Mouse (Mus musculus): ENCODE measurements at regions not wholly inside any gene's neighbourhood (a gene's known extent, or its start where the extent isn't known, plus 50 kb on each side); places are given as distances from the start of the nearest gene placed in this dataset.
"Not testable (repeated sequence)": the region's sequence is repeated elsewhere in the genome, so short reads cannot be mapped to it uniquely, and the experiment has no call there.

DNA sequence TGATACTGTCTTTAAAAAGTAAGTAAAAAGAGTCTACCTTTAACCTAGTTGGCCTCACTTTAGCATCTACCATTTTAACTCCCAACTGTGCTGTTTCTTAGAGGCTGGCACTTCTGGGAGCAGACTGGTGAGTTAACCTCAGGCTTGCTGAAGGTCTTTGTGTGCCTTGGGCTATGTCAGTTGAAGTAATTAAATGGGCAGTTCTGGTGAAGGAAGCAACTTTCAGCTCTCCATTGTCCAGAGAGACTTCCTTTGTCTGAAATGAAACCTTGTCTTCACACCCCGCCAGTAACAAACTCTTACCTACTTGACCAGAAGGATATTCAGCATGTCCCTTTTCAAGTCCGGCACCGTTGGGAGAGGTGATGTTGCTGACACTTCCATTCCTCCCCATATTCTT lies 55.5 kb downstream of the Zfp281 start:
- DNase-seq (ENCODE audit: low spot score in 2 of 2), result no peak

DNA sequence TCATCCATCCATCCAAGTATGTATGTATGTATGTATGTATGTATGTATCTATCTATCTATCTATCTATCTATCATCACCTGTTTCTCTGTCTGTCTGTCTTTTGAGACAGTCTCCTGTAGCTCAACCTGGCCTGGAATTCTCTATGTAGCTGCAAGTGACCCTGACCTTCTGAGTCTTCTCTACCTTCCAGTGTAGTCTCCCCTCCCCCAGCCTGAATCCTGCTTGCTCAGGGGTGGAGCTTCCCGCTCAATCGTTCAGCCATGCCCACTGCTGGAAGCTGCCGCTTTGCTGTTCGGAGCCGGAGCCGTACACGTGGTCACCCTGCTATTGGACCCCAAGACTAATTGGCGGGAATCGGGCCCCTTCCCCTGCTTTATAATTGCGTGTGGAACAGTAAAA lies 57.6 kb downstream of the Zfp281 start:
- not testable (repeated sequence) for DNase-seq (ENCODE audit: low spot score in 2 of 2)

DNA sequence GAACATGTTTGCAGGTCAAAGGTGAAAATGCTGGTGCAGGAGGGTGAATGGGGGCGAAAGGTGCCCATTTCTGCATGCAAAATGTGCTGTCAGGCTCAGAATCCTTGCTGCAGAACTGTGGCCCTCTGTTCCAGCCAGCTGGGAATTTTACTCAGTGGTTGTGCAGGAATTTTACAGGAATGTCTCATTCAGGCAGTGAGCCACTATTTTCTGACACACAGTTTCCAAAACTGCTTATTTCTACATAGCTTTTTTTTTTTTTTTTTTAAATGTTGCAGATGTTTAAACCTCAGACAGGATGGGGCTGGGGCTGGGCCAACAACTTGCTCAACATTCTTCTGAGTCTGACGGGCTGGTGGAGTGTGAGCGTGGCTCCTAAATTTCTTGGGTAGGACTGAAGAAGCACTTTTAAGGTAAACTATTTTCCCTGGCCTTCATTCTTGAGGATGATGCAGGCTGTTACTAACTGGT lies 58.4 kb downstream of the Zfp281 start:
- no peak for DNase-seq (ENCODE audit: low spot score in 2 of 2)

DNA sequence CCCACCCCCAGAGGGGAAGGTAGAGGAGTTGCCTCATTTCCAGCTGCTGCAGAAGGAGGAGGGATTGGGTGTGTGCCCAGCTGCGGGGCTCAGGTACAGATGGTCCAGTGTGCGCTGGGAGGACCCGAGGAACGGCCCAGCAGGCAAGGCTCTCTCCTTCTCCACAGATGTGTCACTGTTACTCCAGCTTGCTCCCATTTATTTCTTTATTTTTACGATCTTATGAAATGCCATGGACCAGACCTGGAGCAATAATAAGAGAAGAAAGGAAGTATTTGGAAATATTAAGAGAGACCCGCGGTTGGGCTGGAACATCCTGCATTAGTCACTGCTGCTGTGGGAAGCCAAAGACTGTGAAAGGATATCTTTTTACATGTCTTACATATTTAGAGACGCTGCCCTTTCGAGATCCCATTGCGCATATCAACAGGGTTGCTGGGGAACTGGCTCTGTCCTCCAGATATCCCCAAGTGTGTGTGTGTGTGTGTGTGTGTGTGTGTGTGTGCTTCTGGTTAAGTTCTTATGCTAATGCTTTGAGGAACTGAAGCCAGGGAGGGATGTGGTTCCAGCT lies 58.9 kb downstream of the Zfp281 start:
- no peak for DNase-seq (ENCODE audit: low spot score in 2 of 2)

DNA sequence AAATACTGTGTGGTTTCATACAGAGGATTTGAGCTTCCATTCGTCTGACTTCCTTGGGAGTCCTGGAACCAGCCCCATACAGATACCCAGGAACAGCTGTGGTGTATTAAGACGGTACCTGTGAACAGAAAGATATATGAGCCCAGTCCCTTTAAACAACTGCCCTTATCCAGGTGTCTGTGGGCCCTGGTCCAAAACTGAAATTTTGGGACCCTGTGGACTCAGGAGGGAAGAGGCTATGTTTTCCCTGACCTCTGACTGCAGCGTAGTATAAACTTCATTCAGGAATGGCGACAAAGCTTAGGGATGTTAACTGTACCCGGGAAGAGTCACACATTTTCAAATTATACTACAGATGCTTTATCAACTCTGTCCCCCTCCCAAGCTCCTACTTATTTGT lies 59.8 kb downstream of the Zfp281 start:
- no peak for DNase-seq (ENCODE audit: low spot score in 2 of 2)

DNA sequence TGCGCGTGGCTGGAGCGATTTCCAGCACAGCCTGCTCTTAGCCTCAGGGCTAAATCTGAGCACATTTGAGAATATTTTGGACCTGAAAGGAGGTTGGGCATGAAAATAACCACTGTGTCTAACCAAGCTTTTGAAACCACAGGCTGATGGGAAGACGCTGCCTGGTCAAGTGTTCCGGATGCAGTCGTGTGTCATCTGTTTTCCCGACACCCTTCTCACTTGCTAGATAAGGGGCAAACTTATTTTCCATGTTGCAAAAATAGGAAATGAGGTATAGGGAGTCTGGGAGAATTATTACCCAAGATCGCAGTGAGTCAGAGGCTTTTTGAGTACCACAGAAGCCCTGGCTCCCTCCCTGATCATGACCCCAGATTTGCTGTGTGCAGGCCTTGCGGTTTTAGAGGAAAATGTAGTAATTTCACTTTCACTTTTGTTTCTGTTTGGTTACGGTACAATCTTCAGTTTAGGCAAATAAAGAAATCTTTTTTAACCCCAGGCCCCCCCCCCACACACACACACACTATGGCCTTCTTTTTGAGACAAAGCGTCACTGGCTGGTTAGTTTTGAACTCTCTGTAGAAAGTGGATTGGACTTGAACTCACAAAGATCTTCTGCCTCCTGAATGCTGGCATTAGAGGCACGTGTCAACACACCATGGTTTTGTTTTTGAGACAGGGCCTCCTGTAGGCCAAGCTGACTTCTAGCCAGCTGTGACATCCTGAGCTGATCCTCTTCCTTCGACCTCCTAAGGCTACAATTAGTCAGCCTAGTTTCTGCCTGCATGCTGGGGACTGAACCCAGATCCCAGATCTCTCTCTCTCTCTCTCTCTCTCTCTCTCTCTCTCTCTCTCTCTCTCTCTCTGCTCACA lies 60.7 kb downstream of the Zfp281 start:
- DNase-seq (ENCODE audit: low spot score in 2 of 2), result no peak

DNA sequence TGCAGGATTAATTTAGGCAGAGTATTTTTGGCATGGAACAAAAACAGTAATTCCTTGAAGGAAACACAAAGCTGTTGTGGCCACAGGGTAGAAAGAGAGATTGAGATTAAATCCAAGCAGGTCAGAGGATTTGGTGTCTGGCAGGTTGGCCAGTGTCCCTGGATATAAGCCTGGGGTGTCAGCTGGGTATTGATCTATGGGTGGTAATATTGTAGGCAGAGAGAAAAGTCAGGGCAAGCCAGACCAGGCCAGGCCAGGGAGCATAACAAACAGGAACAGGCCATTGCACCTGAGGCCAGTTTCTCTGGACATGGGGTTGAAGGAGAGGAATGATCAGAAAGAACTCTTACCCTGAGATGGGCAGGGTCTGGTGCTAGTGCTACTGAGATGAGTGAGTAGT lies 61.8 kb downstream of the Zfp281 start:
- DNase-seq (ENCODE audit: low spot score in 2 of 2), result no peak

DNA sequence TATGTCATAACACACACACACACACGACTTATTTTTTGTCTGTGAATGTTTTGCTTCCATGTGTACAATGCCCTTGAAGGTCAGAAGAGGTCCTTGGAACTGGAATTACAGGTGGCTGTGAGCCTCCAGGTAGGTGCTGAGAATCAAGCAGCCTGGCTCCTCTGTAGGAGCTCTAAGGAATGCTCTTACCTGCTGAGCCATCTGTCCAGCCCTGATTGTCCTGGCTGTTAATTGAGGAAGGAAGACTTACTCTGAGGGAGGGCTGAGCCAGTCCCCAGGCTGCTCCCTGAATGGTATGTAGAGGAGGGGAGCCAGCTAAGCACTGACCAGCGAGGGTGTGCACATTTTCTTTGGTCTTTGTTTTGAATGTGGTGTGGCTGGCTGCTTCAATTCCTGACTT lies 65.4 kb downstream of the Zfp281 start:
- DNase-seq (ENCODE audit: low spot score in 2 of 2), result no peak

DNA sequence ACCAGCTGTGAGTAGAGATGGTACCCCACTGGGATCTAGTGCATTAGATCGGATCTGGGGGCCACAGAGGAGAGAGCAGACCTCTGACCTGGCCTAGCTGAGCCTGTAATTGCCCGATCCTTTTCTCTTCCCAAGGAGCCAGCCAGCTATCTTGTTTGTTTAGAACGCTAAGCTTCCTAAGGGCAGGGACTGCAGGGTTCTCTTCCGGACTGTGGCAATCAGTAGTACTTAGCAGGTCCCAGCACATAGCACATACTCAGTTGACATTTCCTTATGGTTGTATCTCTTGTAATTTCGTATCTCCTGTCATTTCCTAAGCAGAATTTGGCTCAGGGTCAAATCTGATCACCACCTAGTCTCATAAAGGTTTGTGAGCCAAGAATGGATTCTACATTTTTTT lies 68.7 kb downstream of the Zfp281 start:
- DNase-seq (ENCODE audit: low spot score in 2 of 2), result no peak

DNA sequence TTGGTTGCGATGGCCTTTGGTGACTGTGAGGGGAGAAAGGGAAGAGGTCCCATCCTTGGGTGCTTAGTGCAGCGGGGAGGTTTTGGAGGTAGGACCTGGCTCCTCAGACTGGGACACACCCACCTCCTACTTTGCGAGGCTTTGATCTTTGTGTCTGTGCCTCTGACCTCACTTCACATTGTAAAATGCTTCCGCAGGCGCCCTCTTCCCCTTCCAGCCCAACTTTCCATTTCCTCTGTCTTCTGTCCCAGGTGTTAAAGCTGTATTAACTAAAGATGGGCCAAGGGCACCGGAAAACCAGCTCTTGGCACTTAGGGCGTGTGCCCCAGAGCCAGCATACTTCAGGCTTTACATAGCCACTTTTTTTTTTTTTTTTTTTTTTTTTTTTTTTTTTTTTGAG lies 70.3 kb downstream of the Zfp281 start:
- no peak for DNase-seq (ENCODE audit: low spot score in 2 of 2)

DNA sequence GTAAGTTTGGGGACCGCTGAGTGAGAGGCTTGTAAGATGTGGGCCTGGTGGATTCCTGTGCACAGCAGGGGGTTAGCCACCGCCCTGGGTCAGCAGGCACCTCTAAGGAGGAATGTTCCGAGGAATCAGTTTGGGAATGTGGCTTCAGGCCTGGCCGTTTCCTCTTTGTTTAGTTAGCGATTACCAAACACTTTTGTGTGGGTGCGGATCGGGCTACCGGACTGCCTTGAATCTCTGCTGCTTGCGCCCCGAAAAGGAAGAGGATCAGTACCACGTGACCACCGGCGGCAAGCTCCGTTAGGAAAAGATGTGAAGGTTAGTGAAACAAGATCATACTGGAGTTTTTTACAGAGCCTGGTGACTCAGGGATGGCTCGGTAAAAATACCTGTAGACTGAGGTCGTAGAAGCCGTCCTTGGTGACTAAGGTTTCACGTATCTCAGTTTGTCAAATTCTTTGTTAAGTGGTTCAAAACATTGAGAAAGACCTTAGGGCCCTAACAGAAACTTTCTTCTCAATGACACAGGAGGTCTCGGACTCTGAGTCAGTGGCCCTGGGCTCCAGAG lies 71.5 kb downstream of the Zfp281 start:
- no peak for DNase-seq (ENCODE audit: low spot score in 2 of 2)

DNA sequence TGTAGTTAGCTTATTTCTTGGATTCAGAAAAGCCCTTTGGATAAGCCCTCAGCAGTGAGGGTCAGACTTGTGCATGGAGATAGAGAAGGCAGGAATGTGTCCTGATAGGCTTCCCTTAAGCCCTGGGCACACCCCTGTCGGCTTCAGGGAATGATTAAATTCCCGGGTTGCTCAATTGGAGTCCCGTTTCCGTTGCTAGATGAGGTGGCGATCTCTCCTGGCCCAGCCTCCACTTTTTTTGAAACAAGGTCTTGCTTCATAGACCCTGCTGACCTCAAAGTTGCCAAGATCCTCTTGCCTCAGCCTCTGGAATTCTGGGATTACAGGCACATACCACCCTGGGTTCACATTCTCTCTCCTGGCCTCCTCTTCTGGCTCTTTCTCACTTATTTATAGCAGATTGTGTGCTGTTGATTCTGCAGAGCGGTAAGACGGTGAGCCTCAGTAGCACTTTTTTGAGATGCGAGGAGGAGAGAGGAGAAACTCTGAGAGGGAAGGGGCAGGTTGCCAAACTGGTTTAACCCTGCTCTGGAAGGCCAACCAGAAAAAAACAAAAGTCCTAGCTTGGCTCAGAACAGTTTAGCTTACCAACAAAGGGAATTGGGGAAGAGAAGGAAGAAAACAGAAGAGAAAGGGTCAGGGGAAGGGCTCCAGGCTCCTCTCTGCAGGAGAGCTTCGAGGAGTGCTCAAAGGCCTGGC lies 73.9 kb downstream of the Zfp281 start:
- no peak for DNase-seq (ENCODE audit: low spot score in 2 of 2)

DNA sequence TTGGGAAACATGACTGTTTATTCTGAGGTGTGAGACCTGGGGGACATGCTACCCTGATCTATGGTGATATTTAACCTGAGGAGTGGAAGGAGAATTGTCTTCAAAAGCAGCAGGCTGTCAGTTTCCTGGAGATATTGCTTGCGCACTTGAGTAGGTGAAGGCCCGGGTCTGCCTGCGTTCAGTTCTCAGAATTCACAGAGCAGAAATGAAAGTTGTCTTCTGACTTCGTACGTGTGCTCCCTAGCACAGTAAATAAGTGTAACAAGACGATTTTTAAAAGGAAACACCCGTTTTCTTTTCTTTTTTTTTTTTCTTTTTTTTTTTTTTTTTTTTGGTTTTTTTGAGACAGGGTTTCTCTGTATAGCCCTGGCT lies 74.4 kb downstream of the Zfp281 start:
- no peak for DNase-seq (ENCODE audit: low spot score in 2 of 2)

DNA sequence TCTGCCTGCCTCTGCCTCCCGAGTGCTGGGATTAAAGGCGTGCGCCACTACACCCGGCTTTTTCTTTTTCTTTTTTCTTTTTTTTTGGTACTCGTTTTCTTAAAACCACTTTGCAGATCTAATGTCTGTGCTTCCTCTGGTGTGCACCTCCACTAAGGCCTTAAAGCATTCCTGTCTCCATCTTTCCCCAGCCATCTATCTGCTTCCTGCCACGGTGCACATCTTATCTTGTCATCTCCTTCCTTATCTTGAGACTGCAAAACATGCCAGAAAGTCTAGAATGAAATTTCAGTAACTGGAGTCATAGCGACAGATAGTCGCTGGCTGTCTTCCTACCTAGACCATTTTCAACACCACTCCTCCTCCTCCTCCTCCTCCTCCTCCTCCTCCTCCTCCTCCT lies 74.9 kb downstream of the Zfp281 start:
- DNase-seq (ENCODE audit: low spot score in 2 of 2), result no peak

DNA sequence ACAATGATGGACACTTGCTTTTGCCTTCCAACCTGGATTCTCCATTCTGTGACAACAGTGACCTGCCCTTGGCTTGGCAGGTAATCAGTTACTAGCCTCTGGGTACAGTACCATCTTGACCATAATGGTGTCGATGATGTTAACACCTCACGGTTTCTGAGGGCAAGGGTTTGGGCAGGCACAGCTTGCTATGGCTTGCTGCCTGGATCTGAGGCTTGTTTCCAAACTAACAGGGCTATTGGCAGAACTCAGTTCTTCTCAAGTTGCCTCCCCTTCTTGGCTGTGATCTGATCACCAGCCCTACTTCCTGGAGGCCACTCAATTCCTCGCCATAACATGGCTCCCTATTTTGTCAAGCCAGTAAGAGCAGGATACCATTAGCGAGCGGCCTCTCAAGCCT lies 79.4 kb downstream of the Zfp281 start:
- no peak for DNase-seq (ENCODE audit: low spot score in 2 of 2)

DNA sequence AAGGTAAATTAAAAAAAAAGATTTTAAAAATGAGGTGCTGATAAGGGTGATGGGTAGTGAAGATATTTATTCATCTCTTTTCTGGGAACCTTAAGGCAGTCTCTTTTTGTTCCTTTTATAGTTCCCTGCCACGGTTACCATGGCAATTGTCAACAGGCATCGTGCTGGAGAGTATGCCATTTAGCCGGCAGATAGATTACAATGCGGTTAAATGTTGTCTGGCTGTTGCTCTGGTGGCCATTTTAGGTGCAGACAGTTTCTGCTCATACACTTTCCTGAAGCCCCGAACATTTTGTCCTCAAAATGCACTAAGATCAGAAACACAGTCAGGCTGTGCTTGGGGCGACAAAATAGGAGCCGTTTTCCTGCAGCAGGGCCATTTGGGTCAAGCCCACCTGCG lies 81.8 kb downstream of the Zfp281 start:
- DNase-seq (ENCODE audit: low spot score in 2 of 2), result no peak

DNA sequence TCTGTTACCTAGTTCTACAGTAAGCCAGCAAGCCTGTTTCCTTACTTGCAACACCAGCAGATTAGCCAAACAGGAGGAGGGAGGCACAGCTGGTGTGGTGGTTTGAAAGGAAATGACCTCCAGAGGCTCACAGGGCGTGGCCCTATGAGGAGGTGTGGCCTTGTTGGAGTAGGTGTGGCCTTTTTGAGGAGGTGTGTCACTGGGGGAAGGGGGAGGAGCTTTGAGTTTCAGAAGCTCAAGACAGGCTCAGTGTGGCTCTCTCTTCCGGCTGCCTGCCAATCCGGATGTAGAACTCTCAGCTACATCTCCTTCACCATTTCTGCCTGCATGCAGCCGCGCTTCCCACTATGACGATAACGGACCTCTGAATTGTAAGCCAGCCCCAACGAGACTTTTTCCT lies 82.7 kb downstream of the Zfp281 start:
- DNase-seq (ENCODE audit: low spot score in 2 of 2), result no peak

DNA sequence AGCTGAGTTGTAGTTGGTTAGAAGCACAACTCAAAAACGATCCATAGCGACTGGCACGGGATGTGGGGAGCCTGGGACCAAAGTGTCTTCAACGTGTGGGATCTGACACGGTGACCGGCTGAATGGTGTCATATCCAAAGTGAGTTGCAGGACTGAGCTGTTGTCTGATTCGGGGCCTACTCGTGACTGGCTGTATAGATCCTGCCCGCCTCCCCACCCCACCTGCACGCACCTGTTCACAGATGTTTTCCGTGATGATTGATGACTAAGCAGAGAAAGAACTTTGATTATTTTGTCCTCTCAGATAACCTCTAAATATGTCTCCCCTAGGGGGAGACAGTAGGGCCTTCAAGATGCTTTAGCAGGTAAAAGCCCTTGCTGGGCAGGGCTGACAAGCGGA lies 83.2 kb downstream of the Zfp281 start:
- DNase-seq (ENCODE audit: low spot score in 2 of 2), result no peak

DNA sequence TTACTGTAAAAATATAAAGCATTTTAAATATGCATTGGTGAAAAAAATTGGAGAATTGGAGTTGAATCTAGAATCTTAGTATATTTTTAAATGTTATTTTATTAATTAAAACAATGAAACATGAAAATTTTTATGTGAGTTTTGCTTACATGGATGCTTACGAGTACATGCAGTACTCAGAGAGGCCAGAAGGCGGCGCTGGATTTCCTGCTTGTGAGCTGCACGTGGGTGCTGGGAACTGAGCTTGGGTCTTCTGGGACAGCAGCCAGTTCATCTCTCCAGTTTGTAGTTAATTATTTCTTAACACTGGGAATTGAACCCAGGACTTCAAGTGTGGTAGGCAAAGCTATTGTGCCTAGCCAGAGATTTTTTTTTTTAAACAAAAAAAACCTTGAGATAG lies 85.5 kb downstream of the Zfp281 start:
- no peak for DNase-seq (ENCODE audit: low spot score in 2 of 2)

DNA sequence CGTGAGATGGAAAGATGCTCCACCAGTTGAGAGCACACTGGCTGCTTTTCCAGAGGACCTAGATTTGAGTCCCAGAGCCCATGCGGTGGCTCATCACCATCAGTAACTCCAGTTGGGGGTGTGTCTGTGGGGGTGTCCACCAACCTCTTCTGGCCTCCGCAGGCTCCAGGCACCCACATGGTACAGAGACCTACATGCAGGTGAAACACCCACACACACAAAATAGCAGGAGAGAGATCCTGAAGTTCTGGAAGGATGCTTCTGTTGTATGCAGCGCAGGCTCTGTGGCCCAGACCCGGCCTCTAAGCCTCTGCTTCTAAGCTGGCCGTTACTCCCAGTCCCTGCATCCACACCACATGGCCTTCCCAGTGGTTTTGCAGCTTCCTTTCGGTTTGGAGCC lies 86.5 kb downstream of the Zfp281 start:
- DNase-seq (ENCODE audit: low spot score in 2 of 2), result no peak

DNA sequence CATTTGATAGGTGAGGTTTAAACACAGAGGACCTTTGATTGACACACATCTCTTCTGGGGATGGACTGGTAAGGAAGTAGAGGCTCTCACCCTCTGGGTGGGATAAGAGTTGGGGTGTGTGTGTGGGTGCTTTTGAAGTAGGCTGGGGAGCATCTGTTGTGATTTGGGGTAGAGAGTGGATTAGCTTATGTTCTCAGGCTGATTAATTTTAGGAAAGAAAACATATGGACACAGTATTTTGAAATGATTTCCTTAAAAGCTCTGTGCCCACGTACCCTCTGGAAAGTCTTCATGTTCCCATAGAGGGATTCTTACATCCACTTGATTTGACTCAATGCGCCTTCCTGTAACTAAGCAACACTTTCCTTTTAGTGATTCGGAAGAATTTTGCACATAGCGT lies 89.4 kb downstream of the Zfp281 start:
- DNase-seq (ENCODE audit: low spot score in 2 of 2), result no peak

DNA sequence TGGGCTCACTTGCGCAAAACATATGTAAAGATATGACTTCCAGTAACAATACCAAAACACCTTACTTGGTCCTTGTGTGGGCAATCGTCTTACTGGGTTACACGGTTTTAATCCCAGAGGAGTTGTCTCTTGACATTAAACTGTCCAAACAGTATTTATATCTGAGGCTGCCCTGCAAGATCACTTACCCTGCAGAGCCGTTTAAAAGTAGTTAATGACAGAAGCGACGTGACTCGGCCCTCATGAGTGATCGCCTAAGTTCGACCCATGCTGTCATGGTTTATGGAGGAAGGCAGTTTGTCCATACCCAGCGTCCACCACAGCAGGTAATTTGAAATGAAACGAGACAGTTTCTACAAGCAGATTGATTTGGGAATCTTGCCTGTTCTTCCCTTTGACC lies 90.3 kb downstream of the Zfp281 start:
- no peak for DNase-seq (ENCODE audit: low spot score in 2 of 2)

Measured in frontal cortex, postnatal 25 days (tissue).